In genomic region chr4:32669825-32670224, GRCm38 (mm10) we compare ENCODE assay signal across 21 mouse cellular contexts. TPM values are rescaled to one million over a fixed set of nuclear protein-coding genes. Genes with fewer than 3 reads are reported as not detected.
A peak's percentile ranks its signal among the peaks of the same experiment; 100 is the strongest.
DNase-seq lines count a peak whose midpoint lies in the region; ATAC-seq and TF ChIP-seq lines count a peak whose summit lies in the region.
"Had no signal": no experiment of that assay in that cellular context is flagged by ENCODE, and none has a peak within 500 bp of the region (broad histone marks: within the 10 kb centered on the region; RNA-seq: fewer than 3 reads in every experiment).

No protein-coding gene starts in this region.

- no peaks in the 10 kb centered on the region for H3K27me3 ChIP-seq in kidney, postnatal 0 days (ENCODE audit: insufficient read depth, low read length)
- no peaks in the 10 kb centered on the region for H3K27me3 ChIP-seq in midbrain, postnatal 0 days (ENCODE audit: insufficient read depth, low read length)
- H3K27me3 ChIP-seq in midbrain, embryonic 11.5 days (ENCODE audit: control insufficient read depth, insufficient read depth, low read length), result no peaks in the 10 kb centered on the region
- H3K27me3 ChIP-seq: embryonic facial prominence, embryonic 13.5 days; heart, embryonic 13.5 days; hindbrain, embryonic 15.5 days; lung, embryonic 15.5 days; midbrain, embryonic 12.5 days had no signal

- no peak overlapping the region for H3K9ac ChIP-seq in kidney, postnatal 0 days (ENCODE audit: low read depth, low read length)
- no peak overlapping the region for H3K9ac ChIP-seq in midbrain, postnatal 0 days (replicated peaks; ENCODE audit: low read length, poor library complexity, severe bottlenecking)
- H3K9ac ChIP-seq in midbrain, embryonic 11.5 days (ENCODE audit: low read length), result no peak overlapping the region
- H3K9ac ChIP-seq: embryonic facial prominence, embryonic 13.5 days; heart, embryonic 13.5 days; hindbrain, embryonic 15.5 days; lung, embryonic 15.5 days; midbrain, embryonic 12.5 days had no signal

- no peaks in the 10 kb centered on the region for H3K4me1 ChIP-seq in kidney, postnatal 0 days (replicated peaks; ENCODE audit: insufficient read depth, low read length)
- H3K4me1 ChIP-seq in midbrain, postnatal 0 days (ENCODE audit: insufficient read depth, low read length), result no peaks in the 10 kb centered on the region
- H3K4me1 ChIP-seq in midbrain, embryonic 11.5 days (ENCODE audit: control insufficient read depth, insufficient read depth, low read length), result no peaks in the 10 kb centered on the region
- H3K4me1 ChIP-seq: embryonic facial prominence, embryonic 13.5 days; heart, embryonic 13.5 days; hindbrain, embryonic 15.5 days; limb, embryonic 10.5 days; lung, embryonic 15.5 days; midbrain, embryonic 12.5 days had no signal

- peak; percentile 16 for DNase-seq in CD4-positive, CD25-positive, alpha-beta regulatory T cell, adult 2 months (ENCODE audit: low read depth, low spot score)
- no peak for DNase-seq in kidney, postnatal 0 days (ENCODE audit: low spot score)
- no peak for DNase-seq in kidney, postnatal 36 days
- no peak for DNase-seq in midbrain, postnatal 0 days (ENCODE audit: low spot score)
- no peak for DNase-seq in midbrain, embryonic 11.5 days (ENCODE audit: low spot score, missing footprints)
- DNase-seq in brain, embryonic 14.5 days (ENCODE audit: low read depth), result no peak
- no peak for DNase-seq in Muller cell, postnatal 12 days (ENCODE audit: inconsistent ontology term)
- DNase-seq: adrenal gland, adult 2 months; cerebellum, adult 9-11 months; heart, postnatal 36 days; kidney, adult 11 months had no signal

- H3K4me3 ChIP-seq in kidney, postnatal 0 days (replicated peaks; ENCODE audit: low read depth, low read length), result no peak overlapping the region
- H3K4me3 ChIP-seq in midbrain, postnatal 0 days (ENCODE audit: low read depth, low read length), result no peak overlapping the region
- no peak overlapping the region for H3K4me3 ChIP-seq in midbrain, embryonic 11.5 days (ENCODE audit: low read depth, low read length)
- H3K4me3 ChIP-seq: embryonic facial prominence, embryonic 13.5 days; heart, embryonic 13.5 days; hindbrain, embryonic 15.5 days; limb, embryonic 10.5 days; lung, embryonic 15.5 days; midbrain, embryonic 12.5 days; myocyte had no signal

- peaks cover 48% of the 10 kb centered on the region for H3K36me3 ChIP-seq in kidney, postnatal 0 days (ENCODE audit: insufficient read depth, low read length)
- H3K36me3 ChIP-seq in midbrain, postnatal 0 days (ENCODE audit: insufficient read depth, low read length), result peaks cover 60% of the 10 kb centered on the region
- H3K36me3 ChIP-seq in midbrain, embryonic 11.5 days (ENCODE audit: control insufficient read depth, insufficient read depth, low read length), result peaks cover 15% of the 10 kb centered on the region

- no peak overlapping the region for H3K27ac ChIP-seq in kidney, postnatal 0 days
- H3K27ac ChIP-seq in midbrain, postnatal 0 days (ENCODE audit: low read depth, low read length), result no peak overlapping the region
- H3K27ac ChIP-seq in midbrain, embryonic 11.5 days (ENCODE audit: low read depth, low read length), result no peak overlapping the region
- H3K27ac ChIP-seq: embryonic facial prominence, embryonic 13.5 days; heart, embryonic 13.5 days; hindbrain, embryonic 15.5 days; limb, embryonic 10.5 days; lung, embryonic 15.5 days; midbrain, embryonic 12.5 days had no signal

- no peak for ATAC-seq in CD4-positive, CD25-positive, alpha-beta regulatory T cell, adult 4 months
- no peak for ATAC-seq in kidney, postnatal 0 days (replicated peaks; ENCODE audit: low FRiP score, low read depth)
- ATAC-seq in midbrain, postnatal 0 days (ENCODE audit: low FRiP score), result no peak
- no peak for ATAC-seq in midbrain, embryonic 11.5 days (ENCODE audit: low FRiP score)
- ATAC-seq: forebrain, embryonic 14.5 days had no signal

- TF ChIP-seq CTCF in kidney, postnatal 0 days (IDR thresholded peaks at IDR 0.05; ENCODE audit: low read depth), result peak; percentile 38; the same call in 1 of the 2 replicates
- peak; percentile 27 for TF ChIP-seq CTCF in midbrain, postnatal 0 days (IDR thresholded peaks at IDR 0.05)
- TF ChIP-seq CTCF in brain, embryonic 14.5 days (IDR thresholded peaks at IDR 0.05; ENCODE audit: borderline replicate concordance, extremely low read depth, insufficient read depth, insufficient read length), result peak; percentile 7; the same call in 1 of the 2 replicates

- 83% methylated on average over 2 of the region's 2 CpGs for WGBS in kidney, postnatal 0 days
- WGBS in midbrain, postnatal 0 days, result 89% methylated on average over 2 of the region's 2 CpGs
- WGBS in midbrain, embryonic 11.5 days, result 91% methylated on average over 2 of the region's 2 CpGs

- no peaks in the 10 kb centered on the region for H3K9me3 ChIP-seq in kidney, postnatal 0 days (replicated peaks; ENCODE audit: low read length)
- H3K9me3 ChIP-seq in midbrain, postnatal 0 days (ENCODE audit: low read length), result no peaks in the 10 kb centered on the region
- no peaks in the 10 kb centered on the region for H3K9me3 ChIP-seq in midbrain, embryonic 11.5 days (ENCODE audit: control insufficient read depth, low read length)
- H3K9me3 ChIP-seq: embryonic facial prominence, embryonic 13.5 days; heart, embryonic 13.5 days; hindbrain, embryonic 15.5 days; limb, embryonic 10.5 days; lung, embryonic 15.5 days; midbrain, embryonic 12.5 days had no signal

- H3K4me2 ChIP-seq in kidney, postnatal 0 days (ENCODE audit: low read length), result no peak overlapping the region
- no peak overlapping the region for H3K4me2 ChIP-seq in midbrain, postnatal 0 days (ENCODE audit: low read depth, low read length, poor library complexity, severe bottlenecking)
- H3K4me2 ChIP-seq in midbrain, embryonic 11.5 days, result no peak overlapping the region
- H3K4me2 ChIP-seq: embryonic facial prominence, embryonic 13.5 days; heart, embryonic 13.5 days; hindbrain, embryonic 15.5 days; liver, embryonic 11.5 days; lung, embryonic 15.5 days; midbrain, embryonic 12.5 days had no signal

- TF ChIP-seq POLR2A in brain, embryonic 14.5 days (IDR thresholded peaks at IDR 0.05; ENCODE audit: borderline replicate concordance, extremely low read depth, insufficient read depth, insufficient read length, poor library complexity, severe bottlenecking), result no peak

RNA-seq across cellular contexts. Expression of gene Mdn1, which starts 12.9 kb away (rescaled TPM):
- 10 to 100 TPM; 41.2 to 48.2 TPM for polyA plus RNA-seq in CD4-positive, CD25-positive, alpha-beta regulatory T cell, adult 4 months (2017; shearing (Covaris generic))
- 7.0 and 7.4 TPM in 2 replicates for polyA plus RNA-seq in kidney, postnatal 0 days (2015; fragmentation: Nextera tagmentation; extraction: Ambion mirVana)
- 26.8 and 33.6 TPM in 2 replicates for total RNA-seq in midbrain, postnatal 0 days (2014; rRNA removed)
- 6.1 and 10.1 TPM in 2 replicates for polyA plus RNA-seq in midbrain, postnatal 0 days (2015; fragmentation: Nextera tagmentation; extraction: Ambion mirVana)
- 16.8 and 17.1 TPM in 2 replicates for polyA plus RNA-seq in midbrain, embryonic 11.5 days (2014; fragmentation: Nextera tagmentation; extraction: Ambion mirVana)
- polyA plus RNA-seq in brain, embryonic 14.5 days (2012; rRNA removed), result 35.2 and 43.6 TPM in 2 replicates

RNA-seq across cellular contexts. Expression of gene Casp8ap2, which starts 54.6 kb away (rescaled TPM):
- 10 to 100 TPM; 38.5 to 46.1 TPM for polyA plus RNA-seq in CD4-positive, CD25-positive, alpha-beta regulatory T cell, adult 4 months (2017; shearing (Covaris generic))
- polyA plus RNA-seq in kidney, postnatal 0 days (2015; fragmentation: Nextera tagmentation; extraction: Ambion mirVana), result 35.3 and 38.7 TPM in 2 replicates
- total RNA-seq in midbrain, postnatal 0 days (2014; rRNA removed), result 36.1 and 50.9 TPM in 2 replicates
- polyA plus RNA-seq in midbrain, postnatal 0 days (2015; fragmentation: Nextera tagmentation; extraction: Ambion mirVana), result 31.7 and 35.6 TPM in 2 replicates
- polyA plus RNA-seq in midbrain, embryonic 11.5 days (2014; fragmentation: Nextera tagmentation; extraction: Ambion mirVana), result 68.7 and 80.1 TPM in 2 replicates
- polyA plus RNA-seq in brain, embryonic 14.5 days (2012; rRNA removed), result 10.9 and 12.1 TPM in 2 replicates
